Mouse (Mus musculus) lung, postnatal 0 days (tissue): ENCODE data around the gene Nxpe4. TPM values are rescaled to one million over a fixed set of nuclear protein-coding genes. Genes with fewer than 3 reads are reported as not detected.
"Not testable (repeated sequence)": the region's sequence is repeated elsewhere in the genome, so short reads cannot be mapped to it uniquely, and the experiment has no call there.

Experiments used
- ATAC-seq: fragments of 200-750 bp; cut with Nextera tagmentation; 2 replicates; pipeline ENCODE4 v1.8.0; 2017; ENCODE audit warnings: moderate library complexity
- DNase-seq: peaks from one replicate; pipeline ENCODE4 v3.0.0-alpha.2; 2016; ENCODE audit warnings: low spot score
- H3K27ac ChIP-seq: fragments of 300-500 bp; sonication (generic); 2 replicates; pipeline ENCODE4 v1.5.1; 2014; ENCODE audit warnings: antibody characterized with exemption, mild to moderate bottlenecking, low read length, mixed read lengths
- H3K27me3 ChIP-seq: fragments of 300-500 bp; sonication (generic); replicated peaks from 2 replicates; pipeline ENCODE4 v1.6.1; 2014; ENCODE audit warnings: low read length, mixed read lengths; ENCODE audit not compliant: insufficient read depth
- H3K36me3 ChIP-seq: fragments of 300-500 bp; sonication (generic); 2 replicates; pipeline ENCODE4 v1.6.1; 2014; ENCODE audit warnings: low read length, mixed read lengths; ENCODE audit not compliant: insufficient read depth
- H3K4me1 ChIP-seq: fragments of 300-500 bp; sonication (generic); 2 replicates; pipeline ENCODE4 v1.6.1; 2014; ENCODE audit warnings: antibody characterized with exemption, low read depth, low read length, mixed read lengths; ENCODE audit not compliant: insufficient read depth
- H3K4me2 ChIP-seq: fragments of 300-500 bp; sonication (generic); replicated peaks from 2 replicates; pipeline ENCODE4 v1.6.1; 2014; ENCODE audit warnings: low read depth, mild to moderate bottlenecking, low read length, moderate library complexity, mixed read lengths
- H3K4me3 ChIP-seq: fragments of 300-500 bp; sonication (generic); 2 replicates; pipeline ENCODE4 v1.5.1; 2014; ENCODE audit warnings: low read depth, low read length
- H3K9ac ChIP-seq: fragments of 300-500 bp; sonication (generic); replicated peaks from 2 replicates; pipeline ENCODE4 v1.6.1; 2014; ENCODE audit warnings: low read depth, mild to moderate bottlenecking
- H3K9me3 ChIP-seq: fragments of 300-500 bp; sonication (generic); 2 replicates; pipeline ENCODE4 v1.6.1; 2016; ENCODE audit warnings: low read length, mixed read lengths
- CTCF ChIP-seq: IDR thresholded peaks from 2 replicates; pipeline ENCODE4 v1.5.1; 2016; ENCODE audit warnings: antibody characterized with exemption, mild to moderate bottlenecking
- EP300 ChIP-seq: IDR thresholded peaks from 2 replicates; pipeline ENCODE4 v1.6.1; 2016; ENCODE audit warnings: antibody characterized with exemption, mild to moderate bottlenecking, control low read depth
- WGBS: fragments of 180-500 bp; shearing (Covaris S2); extraction: QIAGEN DNeasy Blood & Tissue Kit; methylation state at CpG from one replicate; pipeline ENCODE4 v1.1.7; 2014; 5-methylcytosine and 5-hydroxymethylcytosine counted together
- polyA plus RNA-seq: library from polyadenylated mRNA; unstranded; fragments of >200 nt; fragmentation: Nextera tagmentation; extraction: Ambion mirVana; gene quantifications from 2 replicates; pipeline ENCODE4 v1.2.1, GENCODE M21; 2015

Nxpe4 gene
- polyA plus RNA-seq, 1 experiment from 2014 or later = 8.6 TPM

DNA sequence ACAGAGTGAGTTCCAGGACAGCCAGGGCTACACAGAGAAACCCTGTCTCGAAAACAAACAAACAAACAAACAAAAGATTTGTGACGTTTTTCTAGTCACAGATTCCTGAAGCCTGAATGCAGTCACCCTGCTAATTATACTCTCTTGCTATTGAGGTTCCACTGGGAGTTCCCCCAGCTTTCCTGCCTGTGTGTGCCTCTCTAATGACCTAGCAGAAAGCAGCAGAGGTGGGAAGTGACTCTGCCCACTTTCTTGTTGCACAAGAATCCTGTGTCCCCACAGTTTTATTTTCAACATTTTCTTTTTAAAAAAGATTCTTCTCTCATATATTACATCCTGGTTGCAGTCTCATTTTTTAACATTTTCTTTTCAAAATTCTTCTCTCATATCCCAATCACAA lies 132.9 kb downstream of the Nxpe4 start:
- H3K4me3 ChIP-seq = no peak overlapping the region
- H3K9ac ChIP-seq = no peak overlapping the region
- no peaks in the 10 kb centered on the region for H3K36me3 ChIP-seq
- H3K27ac ChIP-seq = no peak overlapping the region
- 55% methylated on average over 2 of the region's 2 CpGs for WGBS
- DNase-seq (no peak), ATAC-seq (no peak)
- H3K9me3 ChIP-seq = no peaks in the 10 kb centered on the region
- H3K4me2 ChIP-seq = no peak overlapping the region
- TF ChIP-seq CTCF = no peak
- H3K27me3 ChIP-seq = no peaks in the 10 kb centered on the region
- H3K4me1 ChIP-seq = no peaks in the 10 kb centered on the region

GRCm38 (mm10) chr9:48298983-48299382 lies 137.2 kb downstream of the Nxpe4 start:
- H3K4me3 ChIP-seq = no peak overlapping the region
- 80% methylated on average over 7 of the region's 7 CpGs for WGBS
- H3K4me1 ChIP-seq = no peaks in the 10 kb centered on the region
- H3K4me2 ChIP-seq = no peak overlapping the region
- no peak for TF ChIP-seq CTCF
- no peak for TF ChIP-seq EP300
- H3K27ac ChIP-seq = no peak overlapping the region
- no peak overlapping the region for H3K9ac ChIP-seq
- no peak for DNase-seq
- ATAC-seq = no peak
- H3K27me3 ChIP-seq = no peaks in the 10 kb centered on the region
- H3K9me3 ChIP-seq = no peaks in the 10 kb centered on the region
- H3K36me3 ChIP-seq = no peaks in the 10 kb centered on the region

GRCm38 (mm10) chr9:48303564-48303963 lies 141.7 kb downstream of the Nxpe4 start:
- H3K4me3 ChIP-seq, H3K27ac ChIP-seq, H3K4me1 ChIP-seq, H3K9ac ChIP-seq, H3K36me3 ChIP-seq, H3K27me3 ChIP-seq, H3K9me3 ChIP-seq, H3K4me2 ChIP-seq: not testable (repeated sequence)
- 50% methylated on average over 5 of the region's 5 CpGs for WGBS
- peak; percentile 50 for ATAC-seq
- TF ChIP-seq CTCF (peak; percentile 43), EP300 (peak; percentile 31; the same call in 1 of the 2 replicates)
- DNase-seq = peak; percentile 14

DNA sequence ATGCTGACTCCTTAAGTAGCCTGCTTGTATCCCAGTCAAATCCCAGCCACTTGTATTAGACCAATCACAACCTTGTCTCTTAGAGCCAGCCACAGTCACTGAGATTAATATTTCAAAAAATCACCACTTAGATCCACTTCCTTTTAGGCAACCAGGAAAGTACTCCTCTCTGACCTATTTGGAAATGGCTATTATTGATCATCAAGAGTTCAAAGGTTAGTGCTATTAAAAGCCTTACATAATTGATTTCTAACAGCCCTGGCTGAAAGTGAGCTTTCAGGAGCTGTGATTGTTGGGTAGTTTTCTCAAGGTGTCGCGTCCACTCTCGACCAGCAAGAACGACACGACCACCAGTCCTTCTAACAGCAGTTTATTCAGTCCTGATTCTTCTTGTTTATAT lies 149.4 kb downstream of the Nxpe4 start:
- WGBS = 76% methylated on average over 5 of the region's 5 CpGs
- H3K4me2 ChIP-seq = no peak overlapping the region
- ATAC-seq = no peak

DNA sequence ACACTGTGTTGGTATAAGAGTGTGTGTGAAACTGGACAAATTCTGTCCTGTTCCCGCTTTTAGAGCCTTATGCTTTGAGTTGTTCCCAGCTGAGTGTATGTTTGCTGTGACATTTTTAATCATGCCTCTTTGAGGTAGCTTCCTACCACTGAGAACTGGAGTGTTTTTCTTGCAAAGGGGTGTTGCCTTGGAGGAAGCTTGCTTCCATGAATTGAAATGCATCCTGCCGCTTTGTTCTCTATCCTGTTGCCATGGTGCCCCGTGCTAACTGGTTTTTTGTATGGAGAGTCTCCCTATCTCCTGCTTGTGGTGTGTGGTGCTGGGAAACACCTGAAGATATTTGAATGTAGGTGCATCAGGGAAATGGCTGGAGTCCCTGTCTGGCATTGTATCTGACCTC lies 152.4 kb downstream of the Nxpe4 start:
- H3K4me2 ChIP-seq = peak overlapping the region; percentile 25; the same call in 1 of the 2 replicates
- peak overlapping the region; percentile 80 for H3K27ac ChIP-seq
- H3K4me1 ChIP-seq = no peaks in the 10 kb centered on the region
- no peak overlapping the region for H3K4me3 ChIP-seq
- DNase-seq (peak; percentile 50), ATAC-seq (peak; percentile 81)
- H3K9ac ChIP-seq = no peak overlapping the region
- 36% methylated on average over 3 of the region's 3 CpGs for WGBS
- no peaks in the 10 kb centered on the region for H3K27me3 ChIP-seq
- H3K36me3 ChIP-seq = no peaks in the 10 kb centered on the region
- no peaks in the 10 kb centered on the region for H3K9me3 ChIP-seq
- TF ChIP-seq CTCF = no peak
- peak; percentile 66 for TF ChIP-seq EP300

More for the DNA sequence above, 149.4 kb downstream of the Nxpe4 start:
- H3K36me3 ChIP-seq = no peaks in the 10 kb centered on the region
- H3K9ac ChIP-seq = no peak overlapping the region
- no peak overlapping the region for H3K27ac ChIP-seq
- no peak overlapping the region for H3K4me3 ChIP-seq
- H3K27me3 ChIP-seq = no peaks in the 10 kb centered on the region
- no peaks in the 10 kb centered on the region for H3K4me1 ChIP-seq
- no peak for DNase-seq
- H3K9me3 ChIP-seq = no peaks in the 10 kb centered on the region
- TF ChIP-seq CTCF (no peak), EP300 (no peak)

- TF ChIP-seq CTCF = no peak
- TF ChIP-seq EP300 = no peak
- DNase-seq (peak; percentile 39), ATAC-seq (no peak)
- Histone ChIP-seq H3K4me3 (no peak overlapping the region), H3K9ac (no peak overlapping the region), H3K4me1 (no peaks in the 10 kb centered on the region), H3K36me3 (no peaks in the 10 kb centered on the region), H3K9me3 (no peaks in the 10 kb centered on the region), H3K27me3 (no peaks in the 10 kb centered on the region), H3K27ac (no peak overlapping the region), H3K4me2 (no peak overlapping the region)
- WGBS = 45% methylated on average over 1 of the region's 1 CpGs
Observed at GRCm38 (mm10) chr9:48315825-48316224, 154.0 kb downstream of the Nxpe4 start.

GRCm38 (mm10) chr9:48326338-48326737 lies 164.5 kb downstream of the Nxpe4 start:
- ATAC-seq = no peak
- Histone ChIP-seq H3K4me1 (no peaks in the 10 kb centered on the region), H3K9me3 (no peaks in the 10 kb centered on the region), H3K27ac (no peak overlapping the region), H3K27me3 (no peaks in the 10 kb centered on the region), H3K36me3 (no peaks in the 10 kb centered on the region), H3K4me3 (no peak overlapping the region), H3K9ac (no peak overlapping the region), H3K4me2 (no peak overlapping the region)
- no peak for DNase-seq
- TF ChIP-seq CTCF (no peak), EP300 (no peak)
- WGBS = 75% methylated on average over 9 of the region's 9 CpGs
